Mouse (Mus musculus): ENCODE measurements around the gene Cdk2. TPM values are rescaled to one million over a fixed set of nuclear protein-coding genes. Genes with fewer than 3 reads are reported as not detected.
"Not testable (repeated sequence)": the region's sequence is repeated elsewhere in the genome, so short reads cannot be mapped to it uniquely, and the experiment has no call there.

The Cdk2 gene
- polyA plus RNA-seq, 1 experiment from 2014 or later: 93.6 TPM

DNA sequence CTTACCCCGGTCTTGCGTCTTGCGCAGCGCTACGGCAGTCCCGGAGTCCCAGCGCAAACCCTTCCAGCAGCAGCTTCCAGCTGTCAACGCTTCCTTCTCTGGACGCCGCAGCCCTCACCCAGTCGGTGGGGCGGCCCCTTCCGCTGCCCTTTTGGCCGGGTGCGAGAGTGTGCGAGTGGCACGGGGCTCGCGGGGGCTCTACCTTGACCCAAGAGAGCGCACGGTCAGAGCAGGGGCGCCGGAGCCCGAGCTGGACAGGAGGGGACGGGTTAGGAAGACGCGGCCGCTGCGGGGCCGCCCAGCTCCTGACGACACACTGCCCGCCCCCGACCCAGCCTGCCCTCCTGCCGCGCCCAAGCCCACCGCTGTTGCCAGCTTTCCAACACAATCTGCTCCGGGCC is 39.0 kb upstream of the Cdk2 start:
- Histone ChIP-seq H3K4me1 (ENCODE audit: control insufficient read depth, insufficient read depth, low read length) (peaks cover 23% of the 10 kb centered on the region), H3K4me2 (ENCODE audit: low read depth, low read length) (peak overlapping the region; percentile 88), H3K4me3 (ENCODE audit: low read length) (peak overlapping the region; percentile 70), H3K27ac (ENCODE audit: low read length) (peak overlapping the region; percentile 55), H3K36me3 (ENCODE audit: control insufficient read depth, insufficient read depth) (no peaks in the 10 kb centered on the region), H3K9me3 (replicated peaks; ENCODE audit: control insufficient read depth, low read length) (no peaks in the 10 kb centered on the region), H3K27me3 (ENCODE audit: control insufficient read depth, insufficient read depth, low read length) (no peaks in the 10 kb centered on the region), H3K9ac (ENCODE audit: low read length) (peak overlapping the region; percentile 80)
- peak; percentile 34 for ATAC-seq (replicated peaks; ENCODE audit: extremely low read depth, insufficient read depth, low FRiP score)
- WGBS: under 1% methylated on average over 37 of the region's 37 CpGs

DNA sequence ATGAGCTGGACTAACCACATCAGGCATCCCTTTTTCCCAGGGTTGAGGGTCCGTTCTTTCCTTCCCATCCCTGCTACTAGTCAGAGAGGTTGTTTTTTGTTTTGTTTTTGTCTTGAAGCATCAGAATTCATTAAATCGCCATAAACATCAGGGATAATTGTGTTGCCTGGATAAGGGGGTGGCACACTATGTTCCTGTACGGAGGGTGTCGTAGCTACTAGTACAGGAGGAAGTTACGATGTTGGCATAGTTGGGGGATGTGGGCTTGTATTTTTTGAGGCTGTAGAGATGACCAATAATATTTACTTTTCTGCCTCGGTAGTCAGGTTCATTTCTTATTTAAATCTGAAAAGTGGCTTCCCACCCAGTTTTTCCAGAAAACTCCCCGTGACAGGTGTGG is 38.4 kb upstream of the Cdk2 start:
- Histone ChIP-seq H3K36me3 (ENCODE audit: control insufficient read depth, insufficient read depth) (no peaks in the 10 kb centered on the region), H3K27me3 (ENCODE audit: control insufficient read depth, insufficient read depth, low read length) (no peaks in the 10 kb centered on the region), H3K27ac (ENCODE audit: low read length) (peak overlapping the region; percentile 55; the same call in 1 of the 2 replicates), H3K4me3 (ENCODE audit: low read length) (peak overlapping the region; percentile 70), H3K9ac (ENCODE audit: low read length) (peak overlapping the region; percentile 80), H3K4me2 (ENCODE audit: low read depth, low read length) (peak overlapping the region; percentile 88), H3K9me3 (replicated peaks; ENCODE audit: control insufficient read depth, low read length) (no peaks in the 10 kb centered on the region), H3K4me1 (ENCODE audit: control insufficient read depth, insufficient read depth, low read length) (peaks cover 22% of the 10 kb centered on the region)
- 2% methylated on average over 7 of the region's 7 CpGs for WGBS
- no peak for ATAC-seq (replicated peaks; ENCODE audit: extremely low read depth, insufficient read depth, low FRiP score)

DNA sequence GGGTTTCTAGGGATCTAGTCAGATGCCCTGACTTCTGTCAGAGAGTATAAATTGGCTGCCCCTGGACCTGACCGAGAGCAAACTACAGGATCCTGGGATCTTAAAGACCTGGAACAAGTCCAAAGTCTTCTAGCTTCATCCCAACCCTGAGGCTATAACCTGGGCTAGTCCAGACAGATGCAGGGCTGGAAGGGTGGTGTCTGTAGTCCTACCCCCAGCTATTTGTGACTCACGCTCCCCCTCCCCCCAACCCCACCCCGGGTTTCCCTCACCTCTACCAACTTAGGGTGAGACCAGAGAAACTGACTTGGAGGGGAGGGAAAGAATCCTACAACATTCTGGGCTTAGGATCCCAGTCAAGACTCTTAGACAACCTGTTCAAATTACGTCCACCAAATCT is 37.8 kb upstream of the Cdk2 start:
- H3K27me3 ChIP-seq (ENCODE audit: control insufficient read depth, insufficient read depth, low read length): no peaks in the 10 kb centered on the region
- H3K36me3 ChIP-seq (ENCODE audit: control insufficient read depth, insufficient read depth): no peaks in the 10 kb centered on the region
- WGBS: 26% methylated on average over 4 of the region's 4 CpGs
- no peaks in the 10 kb centered on the region for H3K9me3 ChIP-seq (replicated peaks; ENCODE audit: control insufficient read depth, low read length)
- H3K4me2 ChIP-seq (ENCODE audit: low read depth, low read length): peak overlapping the region; percentile 88
- peak overlapping the region; percentile 70 for H3K4me3 ChIP-seq (ENCODE audit: low read length)
- H3K27ac ChIP-seq (ENCODE audit: low read length): no peak overlapping the region
- H3K4me1 ChIP-seq (ENCODE audit: control insufficient read depth, insufficient read depth, low read length): peaks cover 25% of the 10 kb centered on the region
- no peak for ATAC-seq (replicated peaks; ENCODE audit: extremely low read depth, insufficient read depth, low FRiP score)
- no peak overlapping the region; the same call in none of the 2 replicates for H3K9ac ChIP-seq (ENCODE audit: low read length)

DNA sequence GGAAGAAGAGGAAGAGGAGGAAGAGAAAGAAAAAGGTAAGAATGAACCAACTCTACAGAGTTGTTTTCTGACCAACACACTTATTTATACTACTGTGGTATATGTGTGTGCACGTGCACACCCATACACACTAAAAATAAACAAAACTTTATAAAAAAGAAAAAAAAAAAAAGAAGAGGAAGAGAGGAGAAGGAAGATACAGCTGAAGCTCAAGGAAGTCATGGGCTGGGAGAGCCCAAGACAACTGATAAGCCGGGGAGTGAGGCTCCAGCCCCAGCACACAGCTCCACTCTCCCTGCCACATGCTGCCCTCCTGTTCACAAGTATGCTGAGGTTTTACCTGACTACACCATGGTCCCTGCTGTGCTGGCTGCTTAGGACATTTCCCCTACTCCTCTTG is 35.5 kb upstream of the Cdk2 start:
- Histone ChIP-seq H3K9me3 (replicated peaks; ENCODE audit: control insufficient read depth, low read length) (no peaks in the 10 kb centered on the region), H3K4me2 (ENCODE audit: low read depth, low read length) (no peak overlapping the region), H3K9ac (ENCODE audit: low read length) (no peak overlapping the region), H3K4me3 (ENCODE audit: low read length) (no peak overlapping the region), H3K27ac (ENCODE audit: low read length) (no peak overlapping the region), H3K36me3 (ENCODE audit: control insufficient read depth, insufficient read depth) (no peaks in the 10 kb centered on the region), H3K4me1 (ENCODE audit: control insufficient read depth, insufficient read depth, low read length) (peaks cover 25% of the 10 kb centered on the region), H3K27me3 (ENCODE audit: control insufficient read depth, insufficient read depth, low read length) (no peaks in the 10 kb centered on the region)
- ATAC-seq (replicated peaks; ENCODE audit: extremely low read depth, insufficient read depth, low FRiP score): no peak
- WGBS: 46% methylated on average over 2 of the region's 2 CpGs

DNA sequence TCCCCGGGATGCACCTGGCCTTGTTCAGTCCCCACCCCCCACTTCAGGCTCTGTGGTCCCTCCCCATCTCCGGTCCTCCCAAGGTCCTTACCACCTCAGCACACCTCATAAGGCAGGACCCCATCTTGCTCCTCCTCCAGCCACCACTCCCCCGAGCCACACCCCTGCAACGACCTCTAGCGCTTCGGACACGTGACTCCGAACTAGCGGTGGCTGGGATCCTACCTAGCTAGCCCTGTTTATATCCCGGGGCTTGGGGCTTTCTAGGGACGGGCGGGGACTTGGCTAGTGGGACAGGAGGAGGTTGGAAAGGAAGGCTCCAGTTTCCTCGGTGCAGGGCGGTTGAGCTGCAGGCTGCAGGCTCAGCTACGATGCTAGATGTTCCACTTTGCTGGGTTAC is 32.6 kb upstream of the Cdk2 start:
- Histone ChIP-seq H3K9ac (ENCODE audit: low read length) (peak overlapping the region; percentile 38; the same call in 1 of the 2 replicates), H3K27me3 (ENCODE audit: control insufficient read depth, insufficient read depth, low read length) (no peaks in the 10 kb centered on the region), H3K4me1 (ENCODE audit: control insufficient read depth, insufficient read depth, low read length) (peaks cover 8% of the 10 kb centered on the region), H3K27ac (ENCODE audit: low read length) (no peak overlapping the region), H3K36me3 (ENCODE audit: control insufficient read depth, insufficient read depth) (peaks cover 18% of the 10 kb centered on the region), H3K4me3 (ENCODE audit: low read length) (peak overlapping the region; percentile 34), H3K9me3 (replicated peaks; ENCODE audit: control insufficient read depth, low read length) (peaks cover 2% of the 10 kb centered on the region; the same call in 1 of the 2 replicates), H3K4me2 (ENCODE audit: low read depth, low read length) (peak overlapping the region; percentile 59)
- 8% methylated on average over 15 of the region's 15 CpGs for WGBS
- ATAC-seq (replicated peaks; ENCODE audit: extremely low read depth, insufficient read depth, low FRiP score): peak; percentile 60; the same call in 1 of the 2 replicates

DNA sequence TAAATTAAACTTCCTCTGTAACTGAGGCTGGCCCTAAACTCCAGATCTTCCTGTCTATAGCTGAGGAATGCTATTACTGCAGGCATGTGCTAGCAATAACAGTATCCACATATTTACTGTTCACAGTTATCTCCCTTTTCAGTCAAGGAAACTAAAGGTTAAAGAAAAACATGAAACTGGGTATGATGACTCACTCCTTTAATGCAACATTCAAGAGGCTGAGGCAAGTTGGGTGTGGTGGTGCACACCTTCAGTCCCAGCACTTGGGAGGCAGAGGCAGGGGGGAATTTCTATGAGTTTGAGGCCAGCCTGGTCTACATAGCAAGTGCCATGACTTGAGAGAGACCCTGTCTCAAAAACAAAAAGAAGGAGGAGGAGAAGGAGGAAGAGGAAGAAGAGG is 27.2 kb upstream of the Cdk2 start:
- Histone ChIP-seq H3K27ac (ENCODE audit: low read length) (no peak overlapping the region), H3K27me3 (ENCODE audit: control insufficient read depth, insufficient read depth, low read length) (no peaks in the 10 kb centered on the region), H3K9me3 (replicated peaks; ENCODE audit: control insufficient read depth, low read length) (peaks cover 2% of the 10 kb centered on the region; the same call in 1 of the 2 replicates), H3K9ac (ENCODE audit: low read length) (no peak overlapping the region), H3K4me1 (ENCODE audit: control insufficient read depth, insufficient read depth, low read length) (no peaks in the 10 kb centered on the region), H3K4me2 (ENCODE audit: low read depth, low read length) (no peak overlapping the region), H3K4me3 (ENCODE audit: low read length) (no peak overlapping the region), H3K36me3 (ENCODE audit: control insufficient read depth, insufficient read depth) (peaks cover 23% of the 10 kb centered on the region)
- no peak for ATAC-seq (replicated peaks; ENCODE audit: extremely low read depth, insufficient read depth, low FRiP score)

DNA sequence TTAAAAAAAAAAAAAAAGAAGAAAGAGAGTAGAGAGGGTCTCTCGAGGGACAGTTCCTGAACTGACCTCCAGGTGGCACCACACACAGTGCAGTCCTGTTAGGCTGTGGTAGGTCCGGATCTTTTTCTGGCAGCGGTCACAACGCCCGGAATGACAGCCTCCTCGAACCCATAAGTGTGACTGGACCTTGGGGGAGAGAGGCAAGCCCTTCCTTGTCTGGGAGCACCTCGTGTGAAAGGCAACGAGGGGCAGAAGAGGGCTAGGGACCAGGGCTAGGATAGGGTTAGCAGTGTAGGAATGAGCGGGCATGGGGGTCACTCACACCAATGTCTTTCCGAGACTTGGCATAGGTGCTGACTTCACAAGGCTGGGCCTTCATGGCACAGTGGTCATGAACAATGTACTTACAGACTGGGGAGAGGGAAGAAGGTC is 26.2 kb upstream of the Cdk2 start:
- ATAC-seq (replicated peaks; ENCODE audit: extremely low read depth, insufficient read depth, low FRiP score): peak; percentile 52; the same call in 1 of the 2 replicates
- H3K27ac ChIP-seq (ENCODE audit: low read length): no peak overlapping the region
- no peak overlapping the region for H3K9ac ChIP-seq (ENCODE audit: low read length)
- peaks cover 23% of the 10 kb centered on the region for H3K36me3 ChIP-seq (ENCODE audit: control insufficient read depth, insufficient read depth)
- 18% methylated on average over 10 of the region's 10 CpGs for WGBS
- H3K4me1 ChIP-seq (ENCODE audit: control insufficient read depth, insufficient read depth, low read length): no peaks in the 10 kb centered on the region
- H3K9me3 ChIP-seq (replicated peaks; ENCODE audit: control insufficient read depth, low read length): peaks cover 2% of the 10 kb centered on the region; the same call in 1 of the 2 replicates
- H3K27me3 ChIP-seq (ENCODE audit: control insufficient read depth, insufficient read depth, low read length): no peaks in the 10 kb centered on the region
- H3K4me2 ChIP-seq (ENCODE audit: low read depth, low read length): peak overlapping the region; percentile 32; the same call in 1 of the 2 replicates
- H3K4me3 ChIP-seq (ENCODE audit: low read length): no peak overlapping the region

DNA sequence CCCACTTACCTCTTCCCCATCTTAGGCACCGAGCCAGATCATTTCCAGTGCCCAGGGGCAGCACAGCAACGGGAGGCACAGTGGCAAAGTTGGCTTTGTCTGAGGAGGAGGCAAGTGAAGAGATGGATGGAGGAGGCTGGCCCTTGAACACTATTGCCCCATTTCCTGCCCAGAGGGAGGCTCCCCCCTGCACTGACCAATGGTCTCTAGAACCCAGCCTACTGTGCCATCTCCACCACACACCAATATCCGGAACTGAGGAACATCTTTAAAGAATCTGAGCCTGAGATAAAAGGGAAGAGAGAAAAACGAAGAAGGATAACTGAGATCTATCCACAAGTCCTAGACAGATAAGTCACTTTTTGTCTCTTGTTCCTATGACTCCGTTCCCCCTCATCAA is 23.2 kb upstream of the Cdk2 start:
- 69% methylated on average over 5 of the region's 5 CpGs for WGBS
- no peaks in the 10 kb centered on the region for H3K27me3 ChIP-seq (ENCODE audit: control insufficient read depth, insufficient read depth, low read length)
- H3K9ac ChIP-seq (ENCODE audit: low read length): no peak overlapping the region
- H3K4me3 ChIP-seq (ENCODE audit: low read length): no peak overlapping the region
- peaks cover 2% of the 10 kb centered on the region; the same call in 1 of the 2 replicates for H3K9me3 ChIP-seq (replicated peaks; ENCODE audit: control insufficient read depth, low read length)
- no peaks in the 10 kb centered on the region for H3K4me1 ChIP-seq (ENCODE audit: control insufficient read depth, insufficient read depth, low read length)
- no peak overlapping the region for H3K4me2 ChIP-seq (ENCODE audit: low read depth, low read length)
- ATAC-seq (replicated peaks; ENCODE audit: extremely low read depth, insufficient read depth, low FRiP score): no peak
- no peak overlapping the region for H3K27ac ChIP-seq (ENCODE audit: low read length)
- peaks cover 12% of the 10 kb centered on the region for H3K36me3 ChIP-seq (ENCODE audit: control insufficient read depth, insufficient read depth)

DNA sequence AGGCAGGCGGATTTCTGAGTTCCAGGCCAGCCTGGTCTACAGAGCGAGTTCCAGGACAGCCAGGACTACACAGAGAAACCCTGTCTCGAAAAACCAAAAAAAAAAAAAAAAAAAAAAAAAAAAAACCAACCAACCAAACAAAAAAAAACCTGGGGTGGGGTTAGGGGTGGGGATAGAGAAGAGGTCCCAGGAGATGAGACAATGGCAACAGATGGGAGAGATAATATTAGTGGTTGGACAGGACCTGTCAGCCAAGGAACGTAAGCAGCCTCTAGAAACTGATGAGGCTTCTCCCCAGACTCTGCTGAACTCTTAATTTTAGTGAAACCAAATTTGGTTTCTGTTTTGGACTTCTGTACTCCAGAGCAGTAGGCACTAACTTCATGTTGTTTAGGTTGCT is 20.6 kb upstream of the Cdk2 start:
- not testable (repeated sequence) for H3K9ac ChIP-seq (ENCODE audit: low read length); H3K27me3 ChIP-seq (ENCODE audit: control insufficient read depth, insufficient read depth, low read length); H3K36me3 ChIP-seq (ENCODE audit: control insufficient read depth, insufficient read depth); ATAC-seq (replicated peaks; ENCODE audit: extremely low read depth, insufficient read depth, low FRiP score); H3K4me1 ChIP-seq (ENCODE audit: control insufficient read depth, insufficient read depth, low read length); H3K4me3 ChIP-seq (ENCODE audit: low read length); H3K27ac ChIP-seq (ENCODE audit: low read length); H3K9me3 ChIP-seq (replicated peaks; ENCODE audit: control insufficient read depth, low read length); H3K4me2 ChIP-seq (ENCODE audit: low read depth, low read length)
- WGBS: 76% methylated on average over 3 of the region's 4 CpGs

Data from heart, embryonic 16.5 days (tissue).